Mouse (Mus musculus) layer of hippocampus, postnatal 25 days (tissue): ENCODE data around the gene Ltb4r2. TPM values are rescaled to one million over a fixed set of nuclear protein-coding genes. Genes with fewer than 3 reads are reported as not detected.

Source experiments
- DNase-seq, 2 experiments: peaks; one replicate each; pipeline ENCODE4 v3.0.0; 2022; ENCODE audit warnings: mixed read lengths in 2 of 2, low spot score in 1 of 2; ENCODE audit errors: extremely low spot score in 1 of 2
- total RNA-seq, 2 experiments: library from RNA; stranded (reverse); gene quantifications; 2 replicates each; pipeline ENCODE4 v1.2.3; 2021

The Ltb4r2 gene
- under 1 TPM; 0.10 to 0.19 TPM for total RNA-seq

DNA sequence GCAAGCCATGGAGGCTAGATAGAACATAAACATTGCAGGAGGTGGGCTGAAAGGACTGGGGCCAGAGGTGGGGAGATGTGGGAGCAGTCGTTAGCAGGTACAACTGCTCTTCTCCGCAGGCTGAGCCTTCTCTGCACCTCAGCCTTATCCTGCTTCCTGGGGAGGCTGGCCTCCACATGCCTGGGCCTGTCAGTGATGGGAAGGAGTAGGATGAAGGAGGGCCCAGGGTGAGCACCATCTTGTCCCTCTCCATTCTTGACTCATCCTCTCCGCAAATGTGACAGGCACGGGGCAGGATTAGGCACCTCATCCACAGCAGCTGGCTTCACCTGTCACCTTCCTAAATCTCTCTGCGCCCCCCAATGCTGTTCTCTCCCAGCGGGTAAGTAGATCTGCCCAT, at the start of gene Ltb4r2:
TSS of gene Ltb4r2 (plus strand) at position 266 of the 400 bp plus-strand sequence.
- DNase-seq = no peak

- no peak for DNase-seq
Observed at GRCm38 (mm10) chr14:55711786-55712185, 49.4 kb upstream of the Ltb4r2 start.

DNA sequence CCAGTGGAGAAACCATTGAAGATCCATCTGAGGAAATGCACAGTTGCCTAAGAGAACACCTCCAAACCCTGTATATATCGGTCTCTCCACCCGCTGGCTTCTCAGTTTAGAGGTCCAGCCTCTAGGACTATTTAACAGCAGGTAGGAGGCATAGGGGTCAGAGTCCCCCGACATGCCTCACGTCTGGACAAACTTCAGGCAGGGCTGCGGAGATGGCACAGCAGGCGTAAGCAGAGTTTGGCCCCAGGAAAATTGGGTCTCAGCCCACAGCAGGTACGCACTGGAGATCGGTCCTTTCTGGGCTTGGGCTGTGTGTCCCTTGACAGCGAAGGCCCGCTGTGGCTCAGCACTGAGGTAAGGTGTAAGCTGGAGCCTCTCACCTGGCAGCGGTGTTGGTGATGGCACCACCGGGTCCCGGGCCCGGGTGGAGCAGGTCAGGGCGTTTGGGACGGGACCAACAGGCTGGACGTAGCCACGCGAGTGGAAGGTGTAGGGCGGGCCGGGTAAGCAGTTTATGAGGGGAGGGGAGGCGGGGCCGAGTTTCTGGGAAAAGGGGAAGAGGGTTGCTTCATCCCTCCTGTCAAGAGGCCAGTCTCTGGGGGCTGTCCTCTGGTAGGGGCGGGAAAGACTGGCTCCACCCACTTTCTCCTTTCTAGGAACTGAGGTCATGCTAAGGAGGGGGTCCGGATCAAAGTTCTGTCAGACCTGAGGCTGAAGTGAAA, 48.1 kb upstream of the Ltb4r2 start:
- no peak for DNase-seq

DNA sequence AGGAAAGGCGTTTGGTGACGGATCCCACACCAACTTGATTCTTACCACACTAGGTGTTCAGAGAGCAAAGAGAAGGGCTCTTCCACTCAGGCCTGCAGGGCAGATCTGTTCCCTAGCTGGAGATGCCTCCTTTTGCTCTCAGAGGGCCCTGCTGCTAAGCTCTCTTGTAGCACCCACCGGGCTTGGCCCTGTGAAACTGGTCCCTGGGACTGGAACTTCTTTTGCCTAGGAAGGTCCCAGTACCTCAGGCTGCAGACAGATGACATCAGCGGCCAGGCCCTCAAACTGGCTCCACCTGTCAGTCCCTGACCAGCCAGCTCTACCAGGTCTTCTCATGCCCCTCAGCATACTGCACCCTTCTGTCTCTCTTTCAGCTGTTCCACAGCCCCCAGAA, 47.5 kb upstream of the Ltb4r2 start, which contains the start of gene Tgm1:
TSS of gene Tgm1 (minus strand) at position 198 of the 394 bp plus-strand sequence.
- DNase-seq = no peak

- no peak for DNase-seq
Observed at GRCm38 (mm10) chr14:55714893-55715292, 46.3 kb upstream of the Ltb4r2 start.

- no peak for DNase-seq
Observed at GRCm38 (mm10) chr14:55716271-55716670, 45.0 kb upstream of the Ltb4r2 start.

DNA sequence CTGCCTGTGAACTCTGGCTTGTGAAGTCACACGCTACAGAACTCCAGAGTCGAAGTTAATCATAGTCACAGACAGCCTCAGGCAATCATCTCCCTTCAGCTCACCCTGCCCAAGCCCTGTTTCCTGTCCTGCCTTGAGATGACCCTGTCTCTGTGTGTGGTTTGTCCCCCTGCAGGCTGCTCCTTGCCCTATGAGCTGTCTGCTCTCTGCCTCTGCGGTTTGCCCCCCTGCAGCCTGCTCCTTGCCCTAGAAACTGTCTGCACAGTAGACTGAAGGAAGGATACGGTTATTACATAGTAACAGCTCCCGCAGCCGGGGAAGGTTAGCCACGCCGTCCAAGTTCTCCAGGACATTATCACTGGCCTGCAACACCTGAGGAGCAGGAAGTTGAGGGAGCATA, 44.3 kb upstream of the Ltb4r2 start:
- no peak for DNase-seq

- DNase-seq = no peak
Observed at GRCm38 (mm10) chr14:55719737-55720136, 41.5 kb upstream of the Ltb4r2 start.

- DNase-seq = no peak
Observed at GRCm38 (mm10) chr14:55720666-55721065, 40.6 kb upstream of the Ltb4r2 start.

DNA sequence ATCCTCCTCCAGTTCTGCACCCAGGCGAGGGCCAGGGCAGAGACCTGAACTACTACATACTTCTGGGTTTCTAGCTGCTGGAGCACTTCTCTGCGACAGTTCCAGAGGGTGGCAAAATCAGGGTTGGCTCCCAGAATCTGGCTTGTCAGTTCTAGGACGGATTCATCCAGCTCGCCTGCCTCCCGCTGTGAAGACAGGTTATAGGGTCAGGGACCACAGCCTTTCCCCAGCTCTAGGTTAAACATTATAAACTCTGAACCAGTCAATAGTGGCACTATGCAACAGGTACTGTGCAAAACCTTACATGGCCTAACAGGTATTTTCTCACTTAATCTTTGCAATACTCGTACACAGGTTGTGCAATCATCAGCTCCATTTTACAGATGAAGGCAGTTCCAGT, 40.2 kb upstream of the Ltb4r2 start:
- no peak for DNase-seq

GRCm38 (mm10) chr14:55721700-55722437, 39.4 kb upstream of the Ltb4r2 start, which contains the start of gene Rabggta:
Gene Rabggta, minus strand, starts transcription at chr14:55722263.
- peak; percentile 93 to 94 for DNase-seq

DNA sequence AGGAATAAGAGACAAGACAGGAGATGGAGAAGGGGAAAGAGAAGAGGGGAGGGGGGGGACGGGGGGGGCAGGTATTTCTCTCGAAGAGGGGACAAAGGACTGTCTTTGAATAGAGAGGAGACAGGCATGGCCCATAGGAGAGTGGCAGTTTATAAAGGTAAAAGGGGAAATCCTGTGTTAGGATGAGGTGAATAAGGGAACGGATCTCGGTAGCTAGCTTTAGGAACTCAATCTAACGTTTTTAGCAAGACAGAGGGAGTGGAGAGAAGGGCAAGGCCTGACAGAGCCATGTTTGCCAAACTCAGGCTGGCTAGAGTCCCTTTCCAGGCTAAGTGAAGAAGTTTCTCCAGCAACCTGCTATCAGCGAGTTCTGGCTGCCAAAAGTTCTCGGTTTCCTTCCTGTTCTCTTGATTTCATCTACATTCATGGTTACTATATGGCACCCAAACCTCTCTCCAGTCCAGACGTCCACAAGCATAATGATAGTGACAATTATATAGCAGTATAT, 38.7 kb upstream of the Ltb4r2 start:
- DNase-seq = no peak

DNA sequence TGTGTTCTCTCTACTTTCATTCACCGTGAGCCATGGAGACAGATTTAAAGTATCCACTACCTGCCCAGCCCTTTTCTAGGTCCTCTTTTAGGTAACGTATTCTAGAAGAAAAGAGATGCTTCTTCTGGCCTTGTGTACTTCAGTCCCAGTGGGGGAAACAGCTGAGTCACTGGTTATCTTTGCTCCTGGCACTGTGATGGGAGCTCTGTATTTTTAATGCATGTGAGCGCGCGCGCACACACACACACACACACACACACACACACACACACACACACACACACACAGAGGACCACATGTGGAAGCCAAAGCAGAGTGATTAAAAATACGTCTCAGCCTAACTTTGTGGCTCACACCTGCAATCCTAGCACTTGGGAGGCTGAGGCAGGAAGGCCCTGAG, 37.8 kb upstream of the Ltb4r2 start:
- no peak for DNase-seq

DNA sequence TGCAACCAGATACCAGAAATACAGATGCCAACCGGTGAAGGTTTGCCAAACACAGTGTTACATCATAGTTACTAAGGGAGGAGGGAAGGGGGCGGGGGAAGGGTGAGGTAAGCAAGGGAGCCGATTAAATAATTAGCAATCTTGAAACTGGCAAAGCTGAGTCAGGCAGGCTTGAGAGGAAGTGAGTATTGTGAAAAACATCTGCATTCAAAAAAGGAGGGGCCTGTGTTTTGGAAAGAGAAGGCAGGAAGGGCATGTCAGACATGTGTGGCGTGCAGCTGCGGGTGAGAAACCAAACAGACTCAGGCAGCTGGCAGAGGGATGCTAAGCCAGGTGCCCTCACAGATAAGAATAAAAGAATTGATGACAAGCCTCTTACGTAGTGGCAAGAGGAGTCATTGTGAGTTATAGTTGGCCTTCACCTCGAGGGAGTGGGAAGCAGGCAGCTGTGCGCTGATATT, 36.8 kb upstream of the Ltb4r2 start:
- DNase-seq = no peak

GRCm38 (mm10) chr14:55726261-55726660, 35.0 kb upstream of the Ltb4r2 start:
- DNase-seq = no peak

DNA sequence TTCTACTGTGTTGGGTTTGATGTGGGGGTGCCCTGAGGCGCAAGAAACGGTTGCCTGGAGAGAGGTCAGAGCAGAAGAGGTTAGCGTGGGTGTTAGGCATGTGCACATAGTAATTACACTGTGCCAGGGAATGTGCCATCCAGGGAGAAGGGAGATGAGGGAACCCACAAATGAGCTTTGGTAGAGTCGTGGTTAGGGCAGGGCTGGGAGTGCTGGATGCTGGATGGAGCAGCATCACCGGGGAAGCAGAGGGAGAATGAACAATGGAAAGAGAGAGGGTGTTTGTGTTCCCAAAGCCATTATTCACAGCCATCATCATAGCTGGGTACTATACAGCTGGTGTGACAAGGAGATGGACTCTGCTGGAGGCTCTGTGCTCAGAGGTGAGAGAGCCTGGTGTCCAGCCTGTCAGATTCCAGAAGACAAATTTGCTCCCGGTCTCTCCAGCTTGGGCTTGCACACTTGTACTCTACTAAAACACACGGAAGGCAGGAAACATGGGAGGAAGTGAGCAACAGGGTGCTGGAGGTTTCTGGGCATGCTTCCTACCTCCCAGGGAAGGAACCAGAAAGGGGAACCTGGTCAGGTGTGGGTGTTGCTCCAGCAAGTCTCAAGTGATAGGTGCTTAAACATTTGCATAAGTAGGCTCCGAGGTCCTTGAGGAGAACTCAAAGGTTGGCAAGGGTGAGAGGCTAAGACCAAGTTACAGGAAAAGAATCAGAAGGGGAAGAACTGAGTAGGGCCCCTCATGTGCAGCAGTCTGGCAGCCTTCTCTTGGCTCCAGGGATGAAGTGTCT, 33.1 kb upstream of the Ltb4r2 start:
- DNase-seq = no peak

- no peak for DNase-seq
Observed at GRCm38 (mm10) chr14:55730116-55730515, 31.1 kb upstream of the Ltb4r2 start.

DNA sequence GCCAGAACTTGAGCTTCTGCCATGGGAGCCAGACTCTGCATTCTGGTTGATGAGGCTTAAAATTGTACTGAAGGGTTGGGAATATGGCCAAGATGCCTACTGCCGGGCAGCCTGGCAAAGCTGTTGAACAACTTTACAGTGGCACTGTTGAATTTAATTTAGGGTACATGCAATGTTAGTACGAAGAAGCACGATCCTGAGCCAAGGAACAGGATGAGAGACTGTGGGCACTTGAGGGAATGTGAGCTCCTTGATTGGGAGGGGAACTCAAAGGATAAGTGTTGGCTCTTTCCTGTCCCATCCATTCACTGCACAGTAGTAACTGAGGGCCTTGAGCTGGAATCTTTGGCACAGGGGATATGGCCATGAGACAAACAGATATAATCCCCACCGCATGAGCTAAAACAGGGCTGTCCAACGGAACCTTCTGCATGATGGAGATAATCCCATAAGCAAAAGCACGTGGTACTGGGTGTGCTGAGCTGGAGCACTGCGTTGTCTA, 30.6 kb upstream of the Ltb4r2 start:
- no peak for DNase-seq

DNA sequence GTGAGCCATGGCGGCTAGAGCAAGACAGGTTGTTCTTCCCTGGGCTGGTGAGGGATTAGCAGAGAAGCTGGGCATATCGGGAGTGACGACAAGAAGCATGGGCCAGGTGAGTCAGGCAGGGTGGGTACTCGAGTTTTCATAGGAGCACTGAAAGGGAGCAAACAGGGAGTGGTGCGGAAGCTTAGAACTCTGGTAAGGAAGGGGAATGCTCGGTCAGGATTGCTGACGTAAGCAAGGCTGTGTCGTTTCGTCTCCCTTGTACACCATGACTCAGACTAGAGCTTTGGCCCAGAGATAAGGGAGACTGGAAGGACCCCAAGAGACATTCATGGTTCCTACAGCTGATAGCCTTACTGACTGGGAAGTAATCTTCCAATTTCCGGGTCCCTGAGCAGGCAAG, 27.3 kb upstream of the Ltb4r2 start:
- no peak for DNase-seq

- no peak for DNase-seq
Observed at GRCm38 (mm10) chr14:55734869-55735268, 26.4 kb upstream of the Ltb4r2 start.

DNA sequence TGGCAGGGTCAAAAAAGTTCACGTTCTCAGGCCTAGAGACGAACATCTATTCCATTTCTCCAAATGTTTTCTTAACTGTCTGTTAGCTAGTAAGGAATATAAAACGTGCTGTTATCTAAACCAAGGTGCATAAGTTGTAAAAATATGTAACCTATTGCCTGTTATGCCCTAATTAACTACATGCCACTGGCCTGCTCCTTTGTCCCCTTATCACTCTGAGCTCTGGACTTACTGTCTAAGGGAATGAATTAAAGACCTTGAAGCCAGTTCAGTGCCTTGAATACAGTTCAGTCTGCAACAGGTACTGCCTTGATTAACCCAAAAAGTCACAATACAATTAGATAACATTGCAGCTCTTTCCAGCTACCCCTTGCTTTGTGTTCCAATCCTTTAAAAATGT, 25.9 kb upstream of the Ltb4r2 start:
- no peak for DNase-seq
